Mouse (Mus musculus) monocyte, adult 2 months (primary cell): Measurements from ENCODE around the gene Ap2a1.

ENCODE experiments used
- DNase-seq, 2 experiments: peaks; one replicate each; pipeline ENCODE4 v3.0.0; 2022; ENCODE audit warnings: low spot score in 2 of 2, low read depth in 1 of 2

Gene Ap2a1

GRCm38 (mm10) chr7:44851625-44852234 lies 77.6 kb downstream of the Ap2a1 start:
- DNase-seq, result no peak

GRCm38 (mm10) chr7:44850789-44851624 lies 78.3 kb downstream of the Ap2a1 start:
- DNase-seq, result no peak
